ENCODE assay signal across 16 mouse cellular contexts in the genomic region with DNA sequence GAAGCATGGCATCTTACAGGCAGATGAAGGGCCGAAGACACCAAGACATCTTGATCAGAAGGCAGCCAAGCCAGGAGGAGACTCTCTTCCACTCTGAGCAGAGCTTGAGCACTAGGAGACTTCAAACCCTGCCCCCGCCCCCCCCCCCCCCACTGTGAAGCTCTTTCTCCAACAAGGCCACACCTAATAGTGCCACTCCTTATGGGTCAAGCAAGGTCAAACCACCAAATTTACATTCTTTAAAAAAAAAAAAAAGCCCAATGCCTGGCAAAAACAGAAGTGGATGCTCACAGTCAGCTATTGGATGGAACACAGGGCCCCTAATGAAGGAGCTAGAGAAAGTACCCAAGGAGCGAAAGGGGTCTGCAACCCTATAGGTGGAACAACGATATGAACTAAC. TPM values are rescaled to one million over a fixed set of nuclear protein-coding genes. Genes with fewer than 3 reads are reported as not detected.
"Had no signal": no experiment of that assay in that cellular context is flagged by ENCODE, and none has a peak within 500 bp of the region (broad histone marks: within the 10 kb centered on the region; RNA-seq: fewer than 3 reads in every experiment).

No protein-coding gene starts in this region.

RNA-seq across cellular contexts. Expression of gene Gsdma, which starts 16.4 kb away (rescaled TPM):
- total RNA-seq: megakaryocyte progenitor cell, adult 5-6 weeks; monocyte, adult 5-6 weeks; neutrophil, adult 5-6 weeks had no signal
- polyA plus RNA-seq: lung, postnatal 0 days; macrophage; midbrain, embryonic 11.5 days; midbrain, embryonic 13.5 days; midbrain, embryonic 15.5 days; midbrain, postnatal 0 days; neural tube, embryonic 12.5 days; neural tube, embryonic 14.5 days; spleen, adult 2 months had no signal

RNA-seq across cellular contexts. Expression of gene Csf3, which starts 20.5 kb away (rescaled TPM):
- total RNA-seq: megakaryocyte progenitor cell, adult 5-6 weeks; midbrain, postnatal 0 days; monocyte, adult 5-6 weeks; neutrophil, adult 5-6 weeks had no signal
- polyA plus RNA-seq: lung, adult 2 months; lung, embryonic 15.5 days; lung, postnatal 0 days; macrophage; midbrain, embryonic 11.5 days; midbrain, embryonic 13.5 days; midbrain, embryonic 15.5 days; midbrain, postnatal 0 days; neural tube, embryonic 12.5 days; neural tube, embryonic 14.5 days; stomach, embryonic 15.5 days had no signal

RNA-seq across cellular contexts. Expression of gene Gsdma2, which starts 34.0 kb away (rescaled TPM):
- total RNA-seq: megakaryocyte progenitor cell, adult 5-6 weeks; midbrain, postnatal 0 days; monocyte, adult 5-6 weeks; neutrophil, adult 5-6 weeks had no signal
- polyA plus RNA-seq: lung, adult 2 months; lung, embryonic 15.5 days; lung, postnatal 0 days; macrophage; midbrain, embryonic 11.5 days; midbrain, embryonic 13.5 days; midbrain, embryonic 15.5 days; neural tube, embryonic 12.5 days; neural tube, embryonic 14.5 days; spleen, adult 2 months; urinary bladder, adult 2 months had no signal
